Comparison of ENCODE assay signal across 22 mouse cellular contexts in the genomic region with DNA sequence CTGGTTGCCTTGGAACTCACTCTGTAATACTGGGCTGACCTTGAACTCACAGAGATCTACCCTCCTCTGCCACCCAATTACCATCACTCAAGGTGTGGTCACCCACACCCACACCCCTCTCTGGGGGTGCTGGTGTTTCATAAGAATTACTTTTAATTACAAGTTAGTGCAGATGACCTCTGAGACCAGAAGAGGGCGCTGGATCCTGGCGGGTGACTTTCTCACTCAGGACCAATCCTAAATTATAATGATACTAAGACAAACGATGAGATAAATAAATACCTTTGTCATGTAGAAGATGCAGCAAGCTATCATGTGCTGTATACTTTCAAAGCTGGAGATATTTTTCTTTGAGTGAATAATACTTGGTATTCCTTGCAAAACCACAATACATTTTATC.
DNase-seq lines count a peak whose midpoint lies in the region; ATAC-seq and TF ChIP-seq lines count a peak whose summit lies in the region.
"Had no signal": no experiment of that assay in that cellular context is flagged by ENCODE, and none has a peak within 500 bp of the region (broad histone marks: within the 10 kb centered on the region; RNA-seq: fewer than 3 reads in every experiment).

No protein-coding gene starts in this region.

- no peak overlapping the region for H3K27ac ChIP-seq in left cerebral cortex, adult 2 months
- H3K27ac ChIP-seq: embryonic facial prominence, embryonic 12.5 days; forebrain, embryonic 12.5 days; heart, embryonic 13.5 days; hindbrain, embryonic 12.5 days had no signal

- CTCF ChIA-PET in Patski (lab: Charles Lee), result no interaction called here

- peak; percentile 19 for TF ChIP-seq CTCF in left cerebral cortex, adult 2 months (IDR thresholded peaks at IDR 0.05)
- peak; percentile 25 for TF ChIP-seq CTCF in Patski (IDR thresholded peaks at IDR 0.05)

- no peak for ATAC-seq in CD4-positive, CD25-positive, alpha-beta regulatory T cell, adult 4 months
- ATAC-seq in Patski, result no peak
- no peak for ATAC-seq in activated CD4-positive, CD25-positive, alpha-beta regulatory T cell, adult 4 months
- ATAC-seq: forebrain, embryonic 16.5 days; hindbrain, embryonic 16.5 days had no signal

- peak; percentile 27 for DNase-seq in CD4-positive, CD25-positive, alpha-beta regulatory T cell, adult 2 months (ENCODE audit: low read depth, low spot score)
- no peak for DNase-seq in left cerebral cortex, adult 2 months (ENCODE audit: extremely low spot score in 1 of 2, low spot score in 2 of 2)
- DNase-seq in left cerebral cortex, adult 9 months (ENCODE audit: low spot score in 2 of 2), result no peak
- no peak for DNase-seq in Patski (ENCODE audit: low read depth, low spot score)
- DNase-seq in left cerebral cortex, adult 11 months (ENCODE audit: low spot score), result no peak
- DNase-seq: adrenal gland, adult 8-10 months; adrenal gland, postnatal 36 days; cerebellum, adult 11 months; cerebellum, adult 8-10 months; cerebellum, postnatal 25 days; gastrocnemius, postnatal 10 days; heart, adult 18-20 months; heart, postnatal 4 days; kidney, adult 11 months had no signal

- intact Hi-C loops in left cerebral cortex, adult 2 months (cut with DNase I), result no loop called here

- H3K4me3 ChIP-seq in left cerebral cortex, adult 2 months, result no peak overlapping the region
- H3K4me3 ChIP-seq: embryonic facial prominence, embryonic 12.5 days; forebrain, embryonic 12.5 days; heart, embryonic 13.5 days; hindbrain, embryonic 12.5 days had no signal

- in situ Hi-C loops in Patski (cut with MboI; ENCODE audit: low pct_unique_long_range_greater_than_20kb), result no loop called here

- POLR2A ChIA-PET in Patski (lab: Charles Lee), result no interaction called here

- H3K27me3 ChIP-seq in Patski, result peaks cover 3% of the 10 kb centered on the region
- H3K27me3 ChIP-seq: embryonic facial prominence, embryonic 12.5 days; forebrain, embryonic 12.5 days; heart, embryonic 13.5 days; hindbrain, embryonic 12.5 days had no signal
